Mouse (Mus musculus): ENCODE measurements around the gene Pgm2l1.

DNA sequence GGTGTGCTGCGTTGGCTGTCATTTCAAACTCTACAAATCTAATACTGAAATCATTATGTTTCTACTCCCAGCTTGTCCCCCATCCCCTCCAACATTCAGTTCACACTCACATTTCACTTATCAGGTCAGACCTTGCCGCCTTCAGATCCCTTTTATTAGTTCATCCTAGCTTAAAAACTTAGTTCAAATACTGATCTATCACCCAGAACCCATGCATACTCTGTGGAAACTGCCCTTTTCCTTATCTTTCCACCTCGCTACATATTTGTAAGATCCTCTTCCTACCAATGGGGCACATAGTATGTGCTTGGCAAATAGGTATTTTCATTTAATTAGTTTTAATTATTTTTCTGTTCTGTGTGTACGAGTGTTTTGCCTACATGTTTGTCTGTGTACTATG lies 17.0 kb downstream of the Pgm2l1 start:
- TF ChIP-seq CTCF (IDR thresholded peaks at IDR 0.05; ENCODE audit: extremely low read depth, insufficient read depth, low read length) (no peak), POLR2A (IDR thresholded peaks at IDR 0.05; ENCODE audit: extremely low read depth, insufficient read depth, low read length) (no peak)

All from cortical plate, adult 2 months (tissue).